Mouse (Mus musculus): ENCODE measurements at regions not wholly inside any gene's neighbourhood (a gene's known extent, or its start where the extent isn't known, plus 50 kb on each side); places are given as distances from the start of the nearest gene placed in this dataset.

GRCm38 (mm10) chr15:59786706-59787425 is 229.5 kb downstream of the 4933412E24Rik start:
- no peak for TF ChIP-seq CTCF (IDR thresholded peaks at IDR 0.05; ENCODE audit: insufficient read depth, low read depth, low read length)
- no peak for TF ChIP-seq POLR2A (IDR thresholded peaks at IDR 0.05; ENCODE audit: insufficient read depth, low read depth, low read length)

Measured in olfactory bulb, adult 2 months (tissue).